Mouse (Mus musculus): ENCODE measurements at regions not wholly inside any gene's neighbourhood (a gene's known extent, or its start where the extent isn't known, plus 50 kb on each side); places are given as distances from the start of the nearest gene placed in this dataset.

GRCm38 (mm10) chrX:11654976-11655375 is 327.4 kb downstream of the H2al1j start:
- DNase-seq (ENCODE audit: low spot score in 2 of 2), result no peak

- DNase-seq (ENCODE audit: low spot score in 2 of 2), result no peak
Measured at GRCm38 (mm10) chrX:11655466-11655865, 327.8 kb downstream of the H2al1j start.

- no peak for DNase-seq (ENCODE audit: low spot score in 2 of 2)
Measured at GRCm38 (mm10) chrX:11657606-11658254, 330.1 kb downstream of the H2al1j start.

- DNase-seq (ENCODE audit: low spot score in 2 of 2), result no peak
Measured at GRCm38 (mm10) chrX:11663187-11663829, 335.7 kb downstream of the H2al1j start.

- DNase-seq (ENCODE audit: low spot score in 2 of 2), result peak; percentile 16 to 39
Measured at GRCm38 (mm10) chrX:11664330-11665061, 336.9 kb downstream of the H2al1j start.

- DNase-seq (ENCODE audit: low spot score in 2 of 2), result no peak
Measured at GRCm38 (mm10) chrX:11665077-11665974, 337.7 kb downstream of the H2al1j start.

- no peak for DNase-seq (ENCODE audit: low spot score in 2 of 2)
Measured at GRCm38 (mm10) chrX:11666517-11666916, 338.9 kb downstream of the H2al1j start.

- no peak for DNase-seq (ENCODE audit: low spot score in 2 of 2)
Measured at GRCm38 (mm10) chrX:11671805-11672204, 344.2 kb downstream of the H2al1j start.

- DNase-seq (ENCODE audit: low spot score in 2 of 2), result no peak
Measured at GRCm38 (mm10) chrX:11678086-11678485, 350.5 kb downstream of the H2al1j start.

GRCm38 (mm10) chrX:11681274-11681673 is 353.7 kb downstream of the H2al1j start:
- no peak for DNase-seq (ENCODE audit: low spot score in 2 of 2)

GRCm38 (mm10) chrX:11689989-11690405 is 362.4 kb downstream of the H2al1j start:
- DNase-seq (ENCODE audit: low spot score in 2 of 2), result no peak

GRCm38 (mm10) chrX:11690446-11690845 is 362.8 kb downstream of the H2al1j start:
- no peak for DNase-seq (ENCODE audit: low spot score in 2 of 2)

- DNase-seq (ENCODE audit: low spot score in 2 of 2), result no peak
Measured at GRCm38 (mm10) chrX:11691019-11691418, 363.4 kb downstream of the H2al1j start.

GRCm38 (mm10) chrX:11696565-11696964 is 368.9 kb downstream of the H2al1j start:
- no peak for DNase-seq (ENCODE audit: low spot score in 2 of 2)

- DNase-seq (ENCODE audit: low spot score in 2 of 2), result no peak
Measured at GRCm38 (mm10) chrX:11701095-11701494, 373.5 kb downstream of the H2al1j start.

GRCm38 (mm10) chrX:11705851-11706557 is 378.4 kb downstream of the H2al1j start:
- no peak for DNase-seq (ENCODE audit: low spot score in 2 of 2)

- no peak for DNase-seq (ENCODE audit: low spot score in 2 of 2)
Measured at GRCm38 (mm10) chrX:11707330-11707729, 379.7 kb downstream of the H2al1j start.

GRCm38 (mm10) chrX:11708325-11708724 is 380.7 kb downstream of the H2al1j start:
- DNase-seq (ENCODE audit: low spot score in 2 of 2), result no peak

GRCm38 (mm10) chrX:11709326-11709725 is 381.7 kb downstream of the H2al1j start:
- no peak for DNase-seq (ENCODE audit: low spot score in 2 of 2)

- DNase-seq (ENCODE audit: low spot score in 2 of 2), result no peak
Measured at GRCm38 (mm10) chrX:11713423-11713822, 385.8 kb downstream of the H2al1j start.

- no peak for DNase-seq (ENCODE audit: low spot score in 2 of 2)
Measured at GRCm38 (mm10) chrX:11716773-11717172, 389.2 kb downstream of the H2al1j start.

All from spleen, postnatal 14 days (tissue).